Mouse (Mus musculus): ENCODE measurements around the gene Gm34302.
"Not testable (repeated sequence)": the region's sequence is repeated elsewhere in the genome, so short reads cannot be mapped to it uniquely, and the experiment has no call there.

Gm34302 gene

DNA sequence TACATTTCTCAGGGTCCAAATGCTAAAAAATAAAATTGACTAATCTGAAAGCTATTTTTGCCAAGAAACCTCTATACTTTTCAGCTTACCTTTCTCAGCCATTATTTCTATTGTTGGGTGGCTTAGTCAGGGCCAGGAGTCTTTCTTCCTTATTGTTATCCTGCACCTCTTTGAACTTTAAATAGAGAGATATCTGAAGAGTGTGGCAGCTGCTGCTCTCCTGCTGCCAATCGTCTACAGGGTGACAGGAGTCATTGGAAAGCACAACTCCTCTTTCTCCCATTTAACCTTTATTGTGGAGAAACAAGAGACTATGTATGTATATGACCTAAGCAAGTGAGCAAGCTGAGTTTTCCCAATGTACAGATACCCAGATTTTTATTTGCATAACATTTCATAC, at the start of gene Gm34302:
Gene Gm34302 (minus strand): TSS at position 154 of the 400 bp plus-strand sequence.
- DNase-seq, result no peak

DNA sequence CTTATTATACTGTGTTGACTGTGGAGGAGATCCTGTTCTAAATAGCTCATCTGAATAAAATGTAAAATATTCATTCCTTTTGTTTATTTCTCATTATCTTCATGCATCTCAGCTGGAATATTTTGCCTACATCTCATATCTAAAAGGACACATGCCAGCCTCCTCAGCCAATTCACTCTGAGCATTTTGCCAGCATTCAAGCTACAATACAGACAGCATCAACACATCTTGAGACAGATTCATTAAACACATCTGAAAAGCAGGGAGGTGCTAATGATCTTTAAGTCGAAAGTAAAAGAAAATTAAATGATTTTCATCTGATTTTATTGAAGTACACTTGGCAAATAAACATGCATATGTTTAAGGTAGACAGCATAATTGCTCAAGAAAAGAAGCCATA, 48.2 kb upstream of the Gm34302 start:
- DNase-seq, result no peak

DNA sequence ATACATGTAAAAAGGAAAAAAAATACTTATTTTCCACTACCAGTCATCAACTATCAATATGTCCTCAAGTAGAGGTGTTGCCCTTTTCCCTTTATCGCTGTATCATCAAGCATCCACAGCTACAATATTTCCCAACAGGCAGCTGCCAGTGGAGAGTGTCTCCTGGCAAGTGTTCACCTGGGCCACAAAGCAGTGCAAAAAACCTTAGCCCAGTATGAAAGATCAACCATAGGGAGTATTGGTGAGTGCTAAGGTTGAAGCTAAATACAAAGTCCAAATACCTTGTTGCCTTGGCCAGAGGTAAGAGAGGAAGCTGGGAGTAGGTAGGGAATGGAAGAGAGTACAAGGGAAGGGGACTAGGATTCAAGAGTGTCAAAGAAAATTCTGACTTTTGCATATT, 34.0 kb upstream of the Gm34302 start:
- no peak for DNase-seq

DNA sequence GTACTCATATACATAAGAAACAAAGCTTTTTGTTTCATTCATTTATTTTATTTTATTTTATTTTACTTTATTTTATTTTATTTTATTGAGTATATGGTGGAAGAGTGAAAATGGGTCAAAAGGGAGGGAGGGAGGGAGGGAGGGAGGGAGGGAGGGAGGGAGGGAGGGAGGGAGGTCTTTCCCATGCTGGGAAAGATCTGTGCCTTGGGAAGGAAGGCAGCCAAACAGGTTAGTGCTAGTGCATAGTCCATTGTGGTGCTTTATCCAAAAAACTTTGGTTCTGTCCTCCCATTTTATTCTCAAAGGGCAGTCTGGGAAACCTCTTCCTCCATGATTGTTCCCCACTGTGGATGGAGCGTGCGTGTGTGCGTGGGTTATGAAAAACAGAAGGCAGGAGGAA, 32.6 kb upstream of the Gm34302 start:
- DNase-seq, result not testable (repeated sequence)

DNA sequence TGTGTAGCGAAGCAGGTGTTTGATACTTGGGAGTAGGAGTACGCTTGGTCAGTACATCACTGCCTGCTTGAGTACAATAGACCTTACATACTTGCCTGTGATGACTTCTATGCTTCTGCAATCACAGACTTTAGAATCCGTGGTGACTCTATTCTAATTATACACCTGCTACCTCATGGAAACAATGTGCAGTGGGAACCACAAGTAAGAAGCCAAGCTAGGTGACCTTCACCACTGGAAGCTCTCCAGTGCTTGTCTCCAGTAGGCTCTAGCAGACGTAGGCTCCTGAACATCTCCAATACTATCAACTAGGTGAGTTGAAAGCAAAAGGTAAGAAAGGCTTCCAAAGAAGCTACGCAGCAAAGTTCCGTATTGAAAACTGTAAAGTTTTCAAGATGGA, 27.6 kb upstream of the Gm34302 start:
- DNase-seq, result no peak

DNA sequence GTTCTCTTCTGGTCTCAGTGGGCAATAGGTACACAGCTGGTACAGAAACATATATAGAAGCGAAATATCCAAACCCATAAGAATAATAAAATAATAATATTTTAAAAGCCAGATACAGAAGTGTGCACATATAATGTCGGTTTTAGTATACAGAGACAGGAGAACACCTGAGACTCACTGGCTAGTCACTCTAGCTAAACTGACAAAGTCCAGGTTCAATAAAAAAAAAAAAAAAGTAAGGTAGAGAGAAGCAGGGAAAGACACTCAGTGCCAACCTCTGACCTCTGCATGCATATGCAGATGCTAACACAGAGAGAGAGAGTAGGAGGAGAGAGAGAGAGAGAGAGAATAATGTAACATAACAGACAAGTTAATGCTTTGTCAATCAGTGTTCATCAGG, 25.8 kb upstream of the Gm34302 start:
- no peak for DNase-seq

DNA sequence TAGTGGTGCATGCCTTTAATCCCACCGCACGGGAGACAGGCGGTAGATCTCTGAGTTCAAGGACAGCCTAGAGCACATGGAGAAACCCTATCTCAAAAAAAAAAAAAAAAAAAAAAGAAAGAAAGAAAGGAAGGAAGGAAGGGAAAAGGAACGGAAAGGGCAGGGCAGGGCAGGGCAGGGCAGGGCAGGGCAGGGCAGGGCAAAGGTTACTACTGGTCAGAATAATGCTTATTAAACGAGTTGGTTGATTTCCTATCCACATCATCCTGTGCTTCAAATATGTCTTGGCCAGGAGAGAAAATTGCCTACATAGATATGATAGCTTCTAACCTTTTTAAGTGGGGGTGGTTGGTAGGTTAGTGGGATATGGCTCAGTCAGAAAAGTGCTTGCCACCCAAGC, 25.2 kb upstream of the Gm34302 start:
- DNase-seq, result no peak

DNA sequence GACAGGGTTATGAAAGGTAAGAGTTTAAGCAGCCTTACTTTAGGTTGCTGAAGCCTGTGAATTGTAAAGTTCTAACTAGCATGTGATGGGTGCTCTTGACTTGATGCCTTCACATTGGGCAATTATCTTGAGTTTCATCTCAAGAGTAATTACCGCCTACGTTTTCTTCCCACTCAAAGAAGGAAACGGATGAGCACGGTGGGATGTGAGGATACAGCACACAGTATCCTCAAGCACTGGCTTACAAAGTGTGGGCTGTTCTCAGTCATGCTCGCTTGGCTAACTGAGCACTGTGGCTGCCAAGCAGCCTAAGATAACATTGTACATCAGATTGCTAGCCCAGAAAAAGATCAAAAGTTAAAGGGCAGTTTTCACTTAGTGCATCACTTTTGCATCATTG, 20.8 kb upstream of the Gm34302 start:
- no peak for DNase-seq

DNA sequence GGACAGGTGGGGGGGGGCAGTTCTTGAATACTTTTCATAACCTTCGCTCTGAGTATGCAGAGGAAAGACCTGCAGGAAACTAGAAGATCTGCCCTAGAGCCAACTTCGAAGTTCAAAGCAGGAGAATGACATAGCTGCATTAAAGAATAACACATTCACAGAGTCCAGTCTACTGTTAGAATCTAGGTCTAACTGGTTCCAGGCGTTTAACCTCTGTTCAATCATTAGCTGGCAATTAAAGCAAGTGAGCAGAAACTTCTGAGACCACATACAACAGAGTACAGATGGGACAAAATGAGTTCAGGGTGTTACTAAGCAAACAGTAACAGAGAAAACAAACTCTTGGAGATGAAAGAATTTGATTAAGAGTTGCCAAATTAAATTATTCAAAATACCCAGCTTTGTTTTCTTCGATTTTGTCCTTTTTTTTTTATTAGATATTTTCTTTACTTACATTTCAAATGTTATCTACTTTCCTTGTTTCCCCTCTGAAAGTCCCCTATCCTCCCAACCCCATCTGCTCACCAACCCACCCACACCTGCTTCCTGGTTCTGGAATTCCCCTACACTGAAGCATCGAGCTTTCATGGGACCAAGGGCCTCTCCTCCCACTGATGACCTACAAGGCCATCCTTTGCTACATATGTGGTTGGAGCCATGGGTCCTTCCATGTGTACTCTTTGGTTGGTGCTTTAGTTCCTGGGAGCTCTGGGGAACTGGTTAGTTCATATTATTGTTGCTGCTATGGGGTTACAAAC, 11.1 kb upstream of the Gm34302 start:
- DNase-seq, result no peak

DNA sequence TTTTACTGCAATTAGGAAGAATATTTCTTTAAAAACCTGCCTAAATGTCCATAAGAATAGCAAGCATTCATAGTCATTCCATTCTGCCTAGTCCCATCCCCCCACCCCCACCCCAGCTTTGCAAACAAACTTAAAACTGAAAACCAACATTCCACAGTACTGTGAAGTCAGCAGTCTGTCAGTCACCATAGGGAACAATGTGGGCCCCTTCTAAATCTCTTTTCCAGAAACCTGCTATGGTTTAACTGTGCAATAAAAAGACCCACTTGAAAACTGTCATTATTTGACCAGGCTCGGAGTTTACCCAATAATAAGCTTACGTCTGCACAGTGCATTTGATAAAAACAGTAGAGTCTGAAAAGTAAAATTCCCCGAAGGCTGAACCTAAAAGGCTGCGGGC, 9.9 kb upstream of the Gm34302 start:
- DNase-seq, result peak; percentile 10

DNA sequence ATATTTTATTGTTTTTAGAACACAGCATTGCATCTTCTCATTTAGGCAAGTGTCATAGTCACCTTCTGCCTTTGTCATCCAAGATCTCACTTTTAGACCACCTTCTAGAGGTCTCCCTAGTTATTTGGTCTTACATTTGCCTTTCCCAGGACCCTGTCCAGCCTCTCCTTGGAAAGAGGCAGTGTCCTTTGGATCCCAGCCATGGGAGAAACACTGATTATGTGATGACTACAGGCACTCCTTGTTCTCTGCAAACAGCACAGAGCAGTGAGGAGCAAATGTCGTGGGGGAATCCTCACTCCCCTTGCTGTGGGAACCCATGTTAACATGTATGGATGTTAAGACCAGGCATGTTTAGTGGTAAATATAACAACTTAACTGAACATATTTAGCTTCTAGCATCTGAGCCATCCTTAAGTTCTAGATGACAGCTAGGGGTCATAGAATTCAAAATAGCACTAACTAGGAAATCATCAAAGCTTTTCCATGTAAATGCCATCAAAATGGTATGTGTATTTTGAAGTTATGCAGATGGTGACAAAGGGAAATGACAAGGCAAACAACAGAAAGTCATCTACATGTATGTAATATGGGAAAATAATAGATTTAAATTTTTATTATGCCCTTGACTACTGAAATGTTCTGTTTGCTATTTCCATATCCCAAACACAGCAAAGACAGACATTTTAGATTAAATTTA, 43.1 kb downstream of the Gm34302 start:
- no peak for DNase-seq

DNA sequence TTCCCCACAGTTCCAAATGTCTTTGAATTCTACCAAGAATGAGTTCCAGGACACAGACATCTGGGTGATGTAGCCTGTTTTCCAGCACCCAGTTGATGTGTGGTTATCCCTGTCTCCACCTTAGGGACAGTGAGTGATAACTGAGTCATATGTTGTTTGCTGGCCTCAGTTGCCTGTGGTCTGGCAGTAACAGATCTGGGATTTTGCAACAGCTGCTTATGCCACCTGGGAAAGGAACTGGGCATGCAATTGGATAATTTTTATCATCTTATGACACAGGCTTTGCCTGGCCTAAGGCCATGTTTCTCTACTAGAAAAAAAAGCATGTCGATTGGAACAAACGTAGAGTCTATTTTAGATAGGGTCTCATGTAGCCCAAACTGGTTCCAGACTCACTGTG, 43.9 kb downstream of the Gm34302 start:
- DNase-seq, result no peak

DNA sequence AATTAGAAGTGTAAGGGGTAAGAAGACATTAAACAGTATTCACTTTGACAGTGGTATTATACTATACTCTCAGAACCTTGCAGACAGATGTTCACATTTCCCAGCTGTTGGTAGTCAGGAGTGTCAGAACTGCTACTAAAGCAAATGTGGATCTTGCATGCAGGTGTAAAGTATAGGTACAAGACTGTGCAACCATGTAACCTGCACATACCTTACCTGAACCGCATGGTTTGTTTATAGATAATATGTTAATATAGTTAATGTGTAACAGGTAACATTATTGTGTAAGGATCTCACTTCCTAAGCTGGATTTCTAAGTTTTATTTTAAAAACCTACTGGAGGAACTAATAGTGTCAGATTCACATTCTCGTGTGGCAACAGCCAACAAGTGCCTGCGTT, 44.8 kb downstream of the Gm34302 start:
- DNase-seq, result no peak

All from embryo, embryonic 11 days (tissue).